Mouse (Mus musculus): ENCODE measurements around the gene Zbtb39.

DNA sequence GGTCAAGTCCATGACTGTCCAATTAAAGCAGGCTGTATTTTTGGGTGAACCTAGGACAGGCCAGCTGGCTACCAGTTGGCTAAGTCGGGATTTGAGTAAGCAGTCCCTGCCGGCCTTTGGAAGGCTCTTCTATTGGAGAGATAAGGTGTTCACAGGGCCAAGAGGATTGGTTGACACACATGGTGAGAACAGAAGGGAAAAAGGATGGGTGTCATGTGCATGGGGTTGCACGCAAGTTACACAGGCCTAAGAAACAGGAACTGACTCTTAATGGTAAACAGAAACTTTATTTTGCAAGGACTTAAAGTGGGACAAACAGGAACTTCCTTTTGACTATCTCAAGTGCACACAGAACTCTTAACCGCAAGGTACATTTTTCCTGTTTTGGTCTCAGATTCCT lies 2.4 kb upstream of the Zbtb39 start:
- TF ChIP-seq EP300 (IDR thresholded peaks at IDR 0.05; ENCODE audit: insufficient read depth, low read depth, low read length) (no peak), CTCF (IDR thresholded peaks at IDR 0.05) (no peak)
